Mouse (Mus musculus): Measurements from ENCODE around the gene Sec16a. TPM values are rescaled to one million over a fixed set of nuclear protein-coding genes. Genes with fewer than 3 reads are reported as not detected.

Gene Sec16a
- polyA plus RNA-seq, 1 experiment from 2014 or later = 29.8 TPM

DNA sequence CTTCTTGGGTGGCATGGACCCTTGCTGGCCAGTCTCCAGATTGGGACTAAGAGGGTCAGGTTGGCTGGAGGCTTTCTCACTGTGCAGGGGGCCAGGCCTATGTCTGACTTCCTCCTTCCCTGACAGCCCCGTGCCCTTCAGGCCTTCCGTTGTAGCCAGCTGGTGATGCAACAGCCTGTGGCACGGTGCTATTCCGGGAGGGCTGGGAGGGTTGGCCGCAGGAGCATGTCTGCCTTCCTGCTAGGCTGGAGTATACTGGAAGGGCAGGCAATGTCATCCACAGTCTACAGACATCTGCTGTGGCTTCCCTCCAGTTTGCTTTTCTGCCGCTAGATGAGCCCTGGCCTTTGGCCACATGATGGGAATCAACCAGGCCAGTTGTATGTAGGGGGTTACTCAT lies 85.0 kb downstream of the Sec16a start:
- Histone ChIP-seq H3K36me3 (replicated peaks) (peaks cover 26% of the 10 kb centered on the region), H3K4me1 (peaks cover 10% of the 10 kb centered on the region; the same call in 1 of the 2 replicates)
- 84% methylated on average over 6 of the region's 6 CpGs for WGBS

More for the DNA sequence above, 85.0 kb downstream of the Sec16a start:
- no peak for DNase-seq (ENCODE audit: extremely low spot score, low spot score)
- no peak overlapping the region for H3K4me3 ChIP-seq
- no peaks in the 10 kb centered on the region for H3K27me3 ChIP-seq (ENCODE audit: poor library complexity, severe bottlenecking)
- H3K9me3 ChIP-seq = no peaks in the 10 kb centered on the region
- no peak overlapping the region for H3K27ac ChIP-seq

Small RNA genes within 50 kb of the gene (microRNA-seq; reads per million reads assigned to microRNA genes)
- gene Mir6996 = 1.2 reads per million

Other genes with a start within 250 kb of the Sec16a start
- 0.22 and 0.29 TPM in 2 replicates for gene Lhx3, start 236.9 kb downstream of the Sec16a start, polyA plus RNA-seq (2016; fragmentation: Nextera tagmentation; extraction: Ambion mirVana)
- 19.8 and 21.1 TPM in 2 replicates for gene Qsox2, start 207.7 kb downstream of the Sec16a start, polyA plus RNA-seq (2016; fragmentation: Nextera tagmentation; extraction: Ambion mirVana)
- gene Ccdc187, start 150.7 kb downstream of the Sec16a start, polyA plus RNA-seq (2016; fragmentation: Nextera tagmentation; extraction: Ambion mirVana) = 0.05 and 0.07 TPM in 2 replicates
- gene Gpsm1, start 129.7 kb downstream of the Sec16a start, polyA plus RNA-seq (2016; fragmentation: Nextera tagmentation; extraction: Ambion mirVana) = 77.9 and 78.0 TPM in 2 replicates
- 33.8 and 37.2 TPM in 2 replicates for gene Dnlz, start 93.1 kb downstream of the Sec16a start, polyA plus RNA-seq (2016; fragmentation: Nextera tagmentation; extraction: Ambion mirVana)
- gene Card9, start 84.3 kb downstream of the Sec16a start, polyA plus RNA-seq (2016; fragmentation: Nextera tagmentation; extraction: Ambion mirVana) = 1.00 and 1.2 TPM in 2 replicates
- gene Snapc4, start 64.6 kb downstream of the Sec16a start, polyA plus RNA-seq (2016; fragmentation: Nextera tagmentation; extraction: Ambion mirVana) = 37.8 and 38.9 TPM in 2 replicates
- gene Entr1, start 55.9 kb downstream of the Sec16a start, polyA plus RNA-seq (2016; fragmentation: Nextera tagmentation; extraction: Ambion mirVana) = 127 and 128 TPM in 2 replicates
- gene Pmpca, start 55.9 kb downstream of the Sec16a start, polyA plus RNA-seq (2016; fragmentation: Nextera tagmentation; extraction: Ambion mirVana) = 151 and 156 TPM in 2 replicates
- 24.6 and 25.5 TPM in 2 replicates for gene Inpp5e, start 36.0 kb downstream of the Sec16a start, polyA plus RNA-seq (2016; fragmentation: Nextera tagmentation; extraction: Ambion mirVana)
- gene Notch1, start 71.4 kb upstream of the Sec16a start, polyA plus RNA-seq (2016; fragmentation: Nextera tagmentation; extraction: Ambion mirVana) = 25.4 and 26.7 TPM in 2 replicates
- gene Egfl7, start 134.8 kb upstream of the Sec16a start, polyA plus RNA-seq (2016; fragmentation: Nextera tagmentation; extraction: Ambion mirVana) = 89.9 and 96.4 TPM in 2 replicates
- not detected in 2 replicates for gene Gm20532, start 141.4 kb upstream of the Sec16a start, polyA plus RNA-seq (2016; fragmentation: Nextera tagmentation; extraction: Ambion mirVana)
- 10.1 and 10.2 TPM in 2 replicates for gene Agpat2, start 159.2 kb upstream of the Sec16a start, polyA plus RNA-seq (2016; fragmentation: Nextera tagmentation; extraction: Ambion mirVana)
- gene Fam69b, start 183.2 kb upstream of the Sec16a start, polyA plus RNA-seq (2016; fragmentation: Nextera tagmentation; extraction: Ambion mirVana) = 44.1 and 49.4 TPM in 2 replicates
- not detected in 2 replicates for gene Lcn4, start 226.1 kb upstream of the Sec16a start, polyA plus RNA-seq (2016; fragmentation: Nextera tagmentation; extraction: Ambion mirVana)

All from forebrain, embryonic 10.5 days (tissue).